Comparison of ENCODE assay signal across 8 mouse cellular contexts in genomic region chr11:18870121-18870931, GRCm38 (mm10).
DNase-seq lines count a peak whose midpoint lies in the region; ATAC-seq and TF ChIP-seq lines count a peak whose summit lies in the region.

No protein-coding gene starts in this region.

- DNase-seq in lung, postnatal 25 days (ENCODE audit: low spot score): no peak
- peak; percentile 74 for DNase-seq in intestine, embryonic 14.5 days (ENCODE audit: low spot score)
- no peak for DNase-seq in urinary bladder, adult 2 months (ENCODE audit: low spot score)
- DNase-seq in layer of hippocampus, adult 18-20 months (ENCODE audit: low spot score in 2 of 2): no peak
- DNase-seq in spleen, postnatal 4 days (ENCODE audit: low spot score in 2 of 2): no peak

- no peaks in the 10 kb centered on the region for H3K36me3 ChIP-seq in lung, embryonic 15.5 days
- no peaks in the 10 kb centered on the region for H3K36me3 ChIP-seq in intestine, embryonic 14.5 days (ENCODE audit: control insufficient read depth, insufficient read depth, low read length)
- H3K36me3 ChIP-seq in small intestine, adult 2 months (ENCODE audit: control insufficient read depth, insufficient read depth, low read length): no peaks in the 10 kb centered on the region

- peak overlapping the region; percentile 64; the same call in 1 of the 2 replicates for H3K9ac ChIP-seq in lung, embryonic 15.5 days
- H3K9ac ChIP-seq in intestine, embryonic 14.5 days (ENCODE audit: low read length): peak overlapping the region; percentile 92

- peaks cover 26% of the 10 kb centered on the region for H3K4me1 ChIP-seq in lung, embryonic 15.5 days
- peaks cover 42% of the 10 kb centered on the region for H3K4me1 ChIP-seq in intestine, embryonic 14.5 days (replicated peaks; ENCODE audit: control insufficient read depth, insufficient read depth, low read length)
- no peaks in the 10 kb centered on the region for H3K4me1 ChIP-seq in small intestine, adult 2 months (ENCODE audit: control insufficient read depth, insufficient read depth, insufficient read length, low read length)

- H3K9me3 ChIP-seq in lung, embryonic 15.5 days: no peaks in the 10 kb centered on the region
- no peaks in the 10 kb centered on the region for H3K9me3 ChIP-seq in intestine, embryonic 14.5 days (ENCODE audit: control insufficient read depth, low read length)

- no peak for TF ChIP-seq POLR2A in small intestine, adult 2 months (IDR thresholded peaks at IDR 0.05; ENCODE audit: low read depth, low read length)

- peak overlapping the region; percentile 44 for H3K4me3 ChIP-seq in lung, embryonic 15.5 days
- H3K4me3 ChIP-seq in intestine, embryonic 14.5 days (ENCODE audit: low read depth, low read length): peak overlapping the region; percentile 49
- 0 out of 2 replicates have a peak overlapping the region, but pooled peaks have one; percentile 18 for H3K4me3 ChIP-seq in small intestine, adult 2 months (ENCODE audit: low read depth, low read length)

- peak overlapping the region; percentile 82 for H3K27ac ChIP-seq in lung, embryonic 15.5 days
- peak overlapping the region; percentile 95 for H3K27ac ChIP-seq in intestine, embryonic 14.5 days (ENCODE audit: low read depth)
- peak overlapping the region; percentile 12; the same call in 1 of the 2 replicates for H3K27ac ChIP-seq in small intestine, adult 2 months (ENCODE audit: insufficient read depth, low read depth, low read length)

- WGBS in lung, embryonic 15.5 days: 9% methylated on average over 25 of the region's 25 CpGs
- 6% methylated on average over 25 of the region's 25 CpGs for WGBS in intestine, embryonic 14.5 days
- WGBS in small intestine, adult 2 months: 22% methylated on average over 25 of the region's 25 CpGs

- H3K27me3 ChIP-seq in lung, embryonic 15.5 days: peaks cover 19% of the 10 kb centered on the region
- no peaks in the 10 kb centered on the region for H3K27me3 ChIP-seq in intestine, embryonic 14.5 days (replicated peaks; ENCODE audit: control insufficient read depth, insufficient read depth, low read length)
- peaks cover 29% of the 10 kb centered on the region for H3K27me3 ChIP-seq in small intestine, adult 2 months (ENCODE audit: control insufficient read depth, insufficient read depth, low read length)

- H3K4me2 ChIP-seq in lung, embryonic 15.5 days: peak overlapping the region; percentile 85
- peak overlapping the region; percentile 90 for H3K4me2 ChIP-seq in intestine, embryonic 14.5 days (ENCODE audit: low read length)

- TF ChIP-seq CTCF in small intestine, adult 2 months (IDR thresholded peaks at IDR 0.05; ENCODE audit: extremely low read depth, insufficient read length, insufficient replicate concordance, low read depth, low read length): no peak

- ATAC-seq in lung, embryonic 15.5 days (ENCODE audit: borderline replicate concordance, extremely low read depth, low FRiP score, low TSS enrichment): no peak
- ATAC-seq in common myeloid progenitor, adult 5-6 weeks (replicated peaks; ENCODE audit: low read depth, poor library complexity, severe bottlenecking): 0 out of 2 replicates have a peak, but pooled peaks have one; percentile 2
- no peak for ATAC-seq in intestine, embryonic 14.5 days (replicated peaks; ENCODE audit: low FRiP score, low TSS enrichment, low read depth)

Comparison
In these comparisons a context has a peak if more than half of its experiments do, and no peak if none do; other contexts are left out.
1. H3K27ac ChIP-seq: peak in every context shown above with its lines; median percentile 95 in intestine, embryonic 14.5 days; 82 in lung, embryonic 15.5 days; 12 in small intestine, adult 2 months.